Mouse (Mus musculus) lung, postnatal 0 days (tissue): ENCODE data around the gene Tbc1d9. TPM values are rescaled to one million over a fixed set of nuclear protein-coding genes. Genes with fewer than 3 reads are reported as not detected.

Experiments used
- ATAC-seq: fragments of 200-750 bp; cut with Nextera tagmentation; 2 replicates; pipeline ENCODE4 v1.8.0; 2017; ENCODE audit warnings: moderate library complexity
- DNase-seq: peaks from one replicate; pipeline ENCODE4 v3.0.0-alpha.2; 2016; ENCODE audit warnings: low spot score
- H3K27ac ChIP-seq: fragments of 300-500 bp; sonication (generic); 2 replicates; pipeline ENCODE4 v1.5.1; 2014; ENCODE audit warnings: antibody characterized with exemption, mild to moderate bottlenecking, low read length, mixed read lengths
- H3K27me3 ChIP-seq: fragments of 300-500 bp; sonication (generic); replicated peaks from 2 replicates; pipeline ENCODE4 v1.6.1; 2014; ENCODE audit warnings: low read length, mixed read lengths; ENCODE audit not compliant: insufficient read depth
- H3K36me3 ChIP-seq: fragments of 300-500 bp; sonication (generic); 2 replicates; pipeline ENCODE4 v1.6.1; 2014; ENCODE audit warnings: low read length, mixed read lengths; ENCODE audit not compliant: insufficient read depth
- H3K4me1 ChIP-seq: fragments of 300-500 bp; sonication (generic); 2 replicates; pipeline ENCODE4 v1.6.1; 2014; ENCODE audit warnings: antibody characterized with exemption, low read depth, low read length, mixed read lengths; ENCODE audit not compliant: insufficient read depth
- H3K4me2 ChIP-seq: fragments of 300-500 bp; sonication (generic); replicated peaks from 2 replicates; pipeline ENCODE4 v1.6.1; 2014; ENCODE audit warnings: low read depth, mild to moderate bottlenecking, low read length, moderate library complexity, mixed read lengths
- H3K4me3 ChIP-seq: fragments of 300-500 bp; sonication (generic); 2 replicates; pipeline ENCODE4 v1.5.1; 2014; ENCODE audit warnings: low read depth, low read length
- H3K9ac ChIP-seq: fragments of 300-500 bp; sonication (generic); replicated peaks from 2 replicates; pipeline ENCODE4 v1.6.1; 2014; ENCODE audit warnings: low read depth, mild to moderate bottlenecking
- H3K9me3 ChIP-seq: fragments of 300-500 bp; sonication (generic); 2 replicates; pipeline ENCODE4 v1.6.1; 2016; ENCODE audit warnings: low read length, mixed read lengths
- CTCF ChIP-seq: IDR thresholded peaks from 2 replicates; pipeline ENCODE4 v1.5.1; 2016; ENCODE audit warnings: antibody characterized with exemption, mild to moderate bottlenecking
- EP300 ChIP-seq: IDR thresholded peaks from 2 replicates; pipeline ENCODE4 v1.6.1; 2016; ENCODE audit warnings: antibody characterized with exemption, mild to moderate bottlenecking, control low read depth
- WGBS: fragments of 180-500 bp; shearing (Covaris S2); extraction: QIAGEN DNeasy Blood & Tissue Kit; methylation state at CpG from one replicate; pipeline ENCODE4 v1.1.7; 2014; 5-methylcytosine and 5-hydroxymethylcytosine counted together
- polyA plus RNA-seq: library from polyadenylated mRNA; unstranded; fragments of >200 nt; fragmentation: Nextera tagmentation; extraction: Ambion mirVana; gene quantifications from 2 replicates; pipeline ENCODE4 v1.2.1, GENCODE M21; 2015

Tbc1d9 gene
- polyA plus RNA-seq, 1 experiment from 2014 or later: 1.8 TPM

DNA sequence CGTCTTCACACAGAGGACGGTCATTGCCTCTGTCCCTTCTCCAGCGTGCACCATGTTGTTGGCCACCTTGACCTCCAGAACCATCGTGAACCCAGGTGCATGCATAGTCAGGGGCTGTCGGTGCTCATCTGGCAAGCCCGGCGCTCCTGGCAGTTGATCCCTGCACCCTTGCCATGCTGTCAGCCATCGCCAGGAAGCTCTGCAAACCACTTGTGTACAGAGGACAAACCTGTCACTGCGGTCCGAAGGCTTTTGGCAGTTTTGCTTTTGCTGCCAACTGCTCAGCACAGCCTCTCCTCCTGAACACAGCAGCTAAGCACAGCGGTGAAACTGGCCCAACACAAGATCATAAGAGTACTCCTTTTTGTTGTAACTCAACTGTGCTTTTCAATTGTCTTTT is 37.8 kb downstream of the Tbc1d9 start:
- 78% methylated on average over 11 of the region's 11 CpGs for WGBS
- ATAC-seq (no peak), DNase-seq (no peak)
- Histone ChIP-seq H3K9ac (no peak overlapping the region), H3K36me3 (no peaks in the 10 kb centered on the region), H3K9me3 (no peaks in the 10 kb centered on the region), H3K4me1 (peaks cover 3% of the 10 kb centered on the region; the same call in 1 of the 2 replicates), H3K4me3 (no peak overlapping the region), H3K4me2 (no peak overlapping the region), H3K27ac (no peak overlapping the region), H3K27me3 (no peaks in the 10 kb centered on the region)
- no peak for TF ChIP-seq EP300
- no peak for TF ChIP-seq CTCF

DNA sequence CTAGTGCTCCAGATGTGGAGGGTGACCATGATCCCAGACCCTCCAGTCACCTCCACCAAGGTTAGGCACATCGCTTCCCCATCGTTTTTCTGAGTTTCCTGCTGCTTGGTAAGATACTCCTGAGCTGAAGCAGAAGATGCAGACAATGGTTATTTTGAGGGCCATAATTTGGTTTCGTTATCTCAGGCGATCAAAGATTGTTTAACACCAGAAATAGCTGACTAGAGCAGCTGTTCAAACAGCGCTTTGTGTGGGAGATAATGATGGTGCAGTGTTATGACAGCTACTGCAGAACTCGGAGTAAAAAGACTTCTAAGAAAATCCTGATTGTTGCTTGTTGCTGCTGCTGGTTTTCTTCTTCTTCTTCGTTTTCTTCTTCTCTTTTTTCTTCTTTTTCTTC is 40.8 kb downstream of the Tbc1d9 start:
- no peaks in the 10 kb centered on the region for H3K36me3 ChIP-seq
- 46% methylated on average over 7 of the region's 7 CpGs for WGBS
- ATAC-seq (no peak), DNase-seq (no peak)
- H3K4me2 ChIP-seq: no peak overlapping the region
- no peak overlapping the region for H3K4me3 ChIP-seq
- H3K27ac ChIP-seq: no peak overlapping the region
- H3K9ac ChIP-seq: no peak overlapping the region
- H3K9me3 ChIP-seq: no peaks in the 10 kb centered on the region
- peaks cover under 1% of the 10 kb centered on the region; the same call in 1 of the 2 replicates for H3K4me1 ChIP-seq
- no peaks in the 10 kb centered on the region for H3K27me3 ChIP-seq
- TF ChIP-seq EP300 (no peak), CTCF (no peak)

DNA sequence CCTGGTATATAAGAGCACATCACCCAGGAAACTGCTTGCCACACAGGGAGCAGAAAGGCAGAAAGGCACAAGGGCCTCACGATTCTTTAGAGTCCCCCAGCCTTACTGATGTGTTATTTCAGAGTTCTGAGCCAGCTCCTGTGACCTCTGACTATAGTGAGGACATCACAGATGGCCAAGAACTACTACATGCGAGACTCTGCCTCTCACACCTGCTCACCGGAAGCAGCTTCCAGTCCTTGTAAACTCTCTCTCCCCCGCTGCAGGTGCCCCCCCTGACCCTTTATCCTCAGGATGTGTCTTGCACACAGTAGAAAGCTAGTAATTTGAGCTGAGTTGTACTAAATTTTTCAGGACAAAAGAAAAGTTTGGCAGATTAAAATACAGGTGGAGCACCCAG is 44.4 kb downstream of the Tbc1d9 start:
- H3K4me2 ChIP-seq: no peak overlapping the region
- DNase-seq (no peak), ATAC-seq (no peak)
- no peaks in the 10 kb centered on the region for H3K27me3 ChIP-seq
- H3K9ac ChIP-seq: no peak overlapping the region
- H3K4me3 ChIP-seq: no peak overlapping the region
- H3K27ac ChIP-seq: no peak overlapping the region
- H3K4me1 ChIP-seq: no peaks in the 10 kb centered on the region
- WGBS: 46% methylated on average over 4 of the region's 4 CpGs
- no peaks in the 10 kb centered on the region for H3K36me3 ChIP-seq
- no peaks in the 10 kb centered on the region for H3K9me3 ChIP-seq
- TF ChIP-seq EP300 (no peak), CTCF (no peak)

DNA sequence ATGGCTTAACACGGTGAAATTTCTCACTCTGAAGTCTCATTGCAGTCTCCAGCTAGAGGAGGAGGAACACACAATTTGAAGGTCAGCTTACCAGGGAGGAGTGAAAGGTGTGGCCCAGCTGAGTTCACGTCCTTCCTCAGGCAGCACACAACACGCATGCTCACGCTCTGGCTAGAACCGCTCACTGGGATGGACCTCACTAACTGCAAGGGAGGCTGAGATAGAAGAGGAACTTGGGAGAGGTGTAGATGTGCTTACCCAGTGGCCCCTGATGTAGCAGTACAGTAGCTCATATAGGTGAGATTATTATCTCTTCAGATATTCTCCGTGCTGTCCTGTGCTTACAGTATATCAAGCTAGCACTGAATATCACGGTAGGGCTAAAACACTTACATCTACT is 45.5 kb downstream of the Tbc1d9 start:
- H3K9ac ChIP-seq: no peak overlapping the region
- no peak for TF ChIP-seq CTCF
- no peak for TF ChIP-seq EP300
- H3K4me3 ChIP-seq: no peak overlapping the region
- no peaks in the 10 kb centered on the region for H3K36me3 ChIP-seq
- no peaks in the 10 kb centered on the region for H3K27me3 ChIP-seq
- no peaks in the 10 kb centered on the region for H3K9me3 ChIP-seq
- ATAC-seq (no peak), DNase-seq (no peak)
- no peak overlapping the region for H3K27ac ChIP-seq
- H3K4me1 ChIP-seq: no peaks in the 10 kb centered on the region
- H3K4me2 ChIP-seq: no peak overlapping the region
- WGBS: 84% methylated on average over 7 of the region's 7 CpGs

DNA sequence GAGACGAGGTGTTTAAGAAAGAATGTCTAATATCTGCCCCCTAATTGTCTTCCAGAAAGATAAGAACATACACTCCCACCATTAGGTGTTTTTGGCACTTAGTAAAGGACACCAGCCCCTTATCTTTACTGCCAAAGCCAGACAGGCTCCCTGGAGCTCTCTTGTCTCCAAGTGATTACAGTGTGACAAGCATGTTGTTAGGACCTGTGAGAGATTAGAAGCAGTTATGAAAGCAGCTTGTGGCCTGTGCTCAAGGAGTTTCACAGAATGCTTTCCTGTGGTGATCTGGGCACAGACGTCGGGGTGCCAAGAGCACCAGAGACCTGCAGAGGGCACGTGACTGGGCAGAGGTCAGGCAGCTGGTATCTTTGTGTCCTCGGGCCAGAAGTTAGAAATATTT is 49.9 kb downstream of the Tbc1d9 start:
- Histone ChIP-seq H3K27me3 (no peaks in the 10 kb centered on the region), H3K4me2 (no peak overlapping the region), H3K9me3 (no peaks in the 10 kb centered on the region), H3K27ac (no peak overlapping the region), H3K36me3 (no peaks in the 10 kb centered on the region), H3K4me3 (no peak overlapping the region), H3K9ac (no peak overlapping the region), H3K4me1 (no peaks in the 10 kb centered on the region)
- 27% methylated on average over 5 of the region's 5 CpGs for WGBS
- peak; percentile 75 for ATAC-seq
- TF ChIP-seq CTCF: no peak
- TF ChIP-seq EP300: no peak
- peak; percentile 9 for DNase-seq

DNA sequence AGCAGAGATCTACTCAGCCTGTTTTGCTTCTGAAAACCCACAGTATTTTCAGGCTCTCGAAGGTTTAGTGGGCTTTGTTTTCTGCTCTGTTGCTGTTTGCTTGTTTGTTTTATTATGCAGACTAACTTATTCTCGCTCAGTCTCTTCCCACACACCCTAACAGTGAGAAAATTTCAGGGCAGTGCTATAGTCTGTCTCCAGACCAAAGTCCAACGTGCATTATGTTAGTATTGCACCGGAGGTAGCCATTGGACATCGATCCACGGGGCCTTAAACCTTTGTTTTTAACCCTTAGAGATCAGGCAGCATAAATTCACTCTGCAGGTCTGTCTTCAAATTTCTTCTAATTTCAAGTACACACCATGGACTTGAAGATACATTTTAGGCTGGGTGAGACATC is 51.4 kb downstream of the Tbc1d9 start:
- Histone ChIP-seq H3K36me3 (no peaks in the 10 kb centered on the region), H3K27me3 (no peaks in the 10 kb centered on the region), H3K4me3 (no peak overlapping the region), H3K9me3 (no peaks in the 10 kb centered on the region), H3K9ac (no peak overlapping the region), H3K4me2 (no peak overlapping the region), H3K4me1 (no peaks in the 10 kb centered on the region), H3K27ac (no peak overlapping the region)
- TF ChIP-seq EP300: no peak
- no peak for TF ChIP-seq CTCF
- 73% methylated on average over 6 of the region's 6 CpGs for WGBS
- DNase-seq (no peak), ATAC-seq (no peak)

DNA sequence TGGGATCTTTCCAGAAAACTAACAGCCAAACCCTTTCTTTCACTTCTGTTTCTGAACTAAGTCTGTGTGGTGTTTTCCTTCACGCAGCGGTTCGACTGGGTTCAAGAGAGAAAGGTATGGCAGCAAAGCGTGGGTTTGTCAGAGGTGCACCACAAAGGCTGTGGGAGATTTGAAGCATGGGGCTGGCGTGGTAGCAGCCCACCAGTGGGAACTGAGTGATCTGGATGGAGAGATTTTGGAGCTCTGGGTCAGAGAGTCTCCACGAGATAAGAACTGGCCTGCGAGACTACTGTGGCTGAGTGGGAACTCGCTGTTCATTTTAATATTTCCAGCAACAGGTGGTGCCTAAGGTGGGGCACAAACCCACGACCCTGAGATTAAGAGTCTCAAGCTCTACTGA is 52.0 kb downstream of the Tbc1d9 start:
- Histone ChIP-seq H3K27me3 (no peaks in the 10 kb centered on the region), H3K9ac (no peak overlapping the region), H3K27ac (no peak overlapping the region), H3K9me3 (no peaks in the 10 kb centered on the region), H3K4me1 (no peaks in the 10 kb centered on the region), H3K4me3 (no peak overlapping the region), H3K36me3 (no peaks in the 10 kb centered on the region), H3K4me2 (no peak overlapping the region)
- TF ChIP-seq CTCF (no peak), EP300 (no peak)
- DNase-seq (no peak), ATAC-seq (no peak)
- WGBS: 90% methylated on average over 9 of the region's 9 CpGs
